Mouse (Mus musculus) right cerebral cortex, postnatal 10 days (tissue): ENCODE results near the gene AI854703.

ENCODE experiments used
- DNase-seq, 2 experiments: peaks; one replicate each; pipeline ENCODE4 v3.0.0; 2021; ENCODE audit warnings: low spot score in 2 of 2

AI854703 gene

GRCm38 (mm10) chr6:48626464-48626863 is at the start of gene AI854703:
AI854703 (plus strand) TSS chr6:48626764.
- no peak for DNase-seq

- no peak for DNase-seq
These were observed 47.8 kb upstream of the AI854703 start for GRCm38 (mm10) chr6:48578736-48579135.

GRCm38 (mm10) chr6:48579215-48579648 is 47.3 kb upstream of the AI854703 start:
- DNase-seq = no peak

- DNase-seq = no peak
These were observed 45.3 kb upstream of the AI854703 start for GRCm38 (mm10) chr6:48581257-48581656.

- peak in 1 of 2 experiments; percentile 49 for DNase-seq
These were observed 44.5 kb upstream of the AI854703 start for GRCm38 (mm10) chr6:48582037-48582436.

GRCm38 (mm10) chr6:48589194-48589750 is 37.3 kb upstream of the AI854703 start, which contains the start of gene Gm45021:
Gm45021 (plus strand) TSS chr6:48589610.
- DNase-seq = no peak

- no peak for DNase-seq
These were observed 35.2 kb upstream of the AI854703 start for GRCm38 (mm10) chr6:48591221-48591845.

- DNase-seq = no peak
These were observed 34.7 kb upstream of the AI854703 start for GRCm38 (mm10) chr6:48591871-48592270.

- peak; percentile 95 for DNase-seq
These were observed 33.2 kb upstream of the AI854703 start, which contains the start of the genes Repin1 and Gm44965 for GRCm38 (mm10) chr6:48593158-48594042. Repin1 (plus strand) TSS chr6:48593883. Gm44965 (plus strand) TSS chr6:48593941.

- DNase-seq = peak; percentile 71 to 77
These were observed 32.4 kb upstream of the AI854703 start for GRCm38 (mm10) chr6:48594043-48594738.

- no peak for DNase-seq
These were observed 31.3 kb upstream of the AI854703 start for GRCm38 (mm10) chr6:48595278-48595677.

GRCm38 (mm10) chr6:48596545-48597232 is 29.9 kb upstream of the AI854703 start:
- DNase-seq = no peak

GRCm38 (mm10) chr6:48597233-48597625 is 29.3 kb upstream of the AI854703 start:
- DNase-seq = no peak

GRCm38 (mm10) chr6:48600594-48600993 is 26.0 kb upstream of the AI854703 start:
- no peak for DNase-seq

- DNase-seq = peak; percentile 98
These were observed 25.1 kb upstream of the AI854703 start, which contains the start of gene Zfp775 for GRCm38 (mm10) chr6:48601271-48602079. Zfp775 (plus strand) TSS chr6:48602063.

GRCm38 (mm10) chr6:48602080-48602741 is 24.4 kb upstream of the AI854703 start:
- peak; percentile 64 to 68 for DNase-seq

- no peak for DNase-seq
These were observed 18.4 kb upstream of the AI854703 start for GRCm38 (mm10) chr6:48608124-48608523.

GRCm38 (mm10) chr6:48609512-48609911 is 17.1 kb upstream of the AI854703 start:
- no peak for DNase-seq

GRCm38 (mm10) chr6:48610657-48611056 is 15.9 kb upstream of the AI854703 start:
- DNase-seq = no peak

GRCm38 (mm10) chr6:48613464-48613863 is 13.1 kb upstream of the AI854703 start:
- no peak for DNase-seq
